Mouse (Mus musculus) CH12F3 (cell line): ENCODE results near the gene Tspear.

Source experiments
- in situ Hi-C: fragments of 300-500 bp; cut with MboI; formaldehyde crosslinking; loops from 2 replicates; pipeline ENCODE4 v1.14.3; 2020; ENCODE audit warnings: low sequenced_read_pairs

The Tspear gene

DNA sequence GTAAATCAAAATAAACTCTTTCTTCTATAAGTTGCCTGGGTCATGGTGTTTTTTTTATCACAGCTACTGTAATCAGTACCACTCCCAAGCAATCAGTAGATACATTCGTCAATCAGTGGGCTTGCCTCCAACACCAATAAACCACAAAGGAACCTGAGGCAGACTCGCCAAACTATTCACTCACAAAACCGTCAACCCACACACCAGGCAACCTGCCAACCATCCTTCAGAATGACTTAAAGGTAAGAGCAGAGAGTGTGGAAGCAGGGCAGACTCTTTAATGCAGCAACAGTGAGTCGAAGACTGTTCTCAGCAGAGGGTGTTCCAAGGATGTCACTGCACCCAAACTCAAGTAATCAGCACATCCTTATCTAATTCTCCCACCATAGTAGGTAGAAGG is 236.3 kb downstream of the Tspear start:
- in situ Hi-C loops = no loop called here

DNA sequence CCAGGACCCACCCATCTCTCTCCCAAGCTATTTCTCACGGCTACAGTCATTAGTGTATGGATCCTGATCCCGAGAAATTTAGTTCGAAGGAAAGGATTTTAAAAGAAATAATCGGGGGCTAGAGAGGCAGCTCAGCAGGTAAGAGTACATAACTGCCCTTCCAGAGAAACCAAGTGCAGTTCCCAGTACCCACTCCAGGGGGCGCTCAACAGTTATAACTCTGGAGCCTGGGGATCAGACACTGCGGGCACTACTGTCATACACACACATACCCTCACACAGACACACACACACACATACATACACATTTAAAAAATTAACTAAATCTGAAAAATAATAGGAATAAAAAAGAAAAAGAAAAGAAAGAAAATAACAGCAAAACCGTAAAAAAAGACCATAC is 239.8 kb downstream of the Tspear start:
- in situ Hi-C loops = no loop called here

DNA sequence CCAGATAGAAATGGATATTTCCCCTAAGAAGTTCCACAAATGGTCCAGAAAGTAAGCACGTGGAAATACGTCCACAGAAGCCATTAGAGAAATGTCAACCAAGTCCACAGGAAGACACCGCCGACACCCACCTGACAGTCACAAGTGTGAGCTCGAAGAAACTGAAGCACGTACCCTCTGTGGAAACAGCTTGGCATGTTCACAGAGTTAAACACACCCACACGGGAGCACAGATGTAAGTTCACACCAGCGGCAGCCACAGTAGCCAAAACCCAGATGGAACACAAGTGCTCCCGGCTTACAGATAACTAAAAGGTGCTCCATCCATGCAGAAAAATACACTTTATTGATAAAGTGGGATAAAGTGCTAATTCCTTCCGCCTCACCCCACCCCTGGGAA is 241.0 kb downstream of the Tspear start:
- in situ Hi-C loops = no loop called here
